Mouse (Mus musculus): ENCODE measurements around the gene Gsdma3. TPM values are rescaled to one million over a fixed set of nuclear protein-coding genes. Genes with fewer than 3 reads are reported as not detected.

The Gsdma3 gene
- not detected in 2 replicates for polyA plus RNA-seq (2012; ENCODE audit: low replicate concordance)

DNA sequence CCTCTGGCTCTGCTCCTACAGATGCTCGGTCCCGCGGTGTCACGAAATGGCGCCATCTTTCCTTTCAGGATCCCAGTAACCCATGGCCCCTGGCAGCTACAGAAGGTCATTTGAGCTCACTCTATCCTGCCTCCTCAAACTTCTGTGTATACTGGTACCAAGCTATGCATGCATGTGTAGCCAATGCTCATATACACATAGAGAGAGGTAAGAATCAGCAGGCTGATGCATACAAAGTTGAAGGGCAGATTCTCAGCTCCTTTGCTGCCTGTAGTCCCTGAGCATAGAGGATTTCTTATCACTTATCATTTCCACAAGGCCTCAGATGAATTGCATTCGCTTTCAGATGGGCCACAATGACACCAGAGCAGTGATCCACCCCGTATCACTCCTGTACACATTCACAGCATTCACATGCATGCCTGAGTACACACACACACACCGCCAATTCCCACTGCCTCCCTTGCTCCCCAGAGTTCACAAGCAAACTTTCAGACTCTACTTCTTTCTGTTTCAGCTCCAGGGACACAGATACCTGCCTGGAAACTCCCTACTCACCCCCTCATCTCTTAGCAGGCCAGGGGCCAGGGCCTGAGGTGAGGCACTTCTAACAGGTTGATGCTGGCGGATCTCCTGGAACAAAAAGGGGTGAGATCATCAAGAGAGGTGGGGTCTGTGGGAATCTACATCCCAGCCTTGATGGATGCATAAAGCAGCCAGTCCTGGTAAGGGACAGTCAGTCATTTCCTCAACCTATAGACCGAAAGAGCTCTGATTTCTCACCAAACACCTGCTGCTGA lies at the start of gene Gsdma3, which contains the start of gene Gm12355:
Gene Gsdma3 (plus strand): TSS at position 750 of the 800 bp plus-strand sequence.
Gene Gm12355 (minus strand): TSS at position 51 of the 800 bp plus-strand sequence.

GRCm38 (mm10) chr11:98586892-98587563 lies 39.1 kb upstream of the Gsdma3 start, which contains the start of gene Ormdl3:
Gene Ormdl3 (minus strand): TSS chr11:98587368.

GRCm38 (mm10) chr11:98597991-98598390 lies 28.2 kb upstream of the Gsdma3 start, which contains the start of gene Lrrc3c:
Gene Lrrc3c (plus strand): TSS chr11:98598291.

GRCm38 (mm10) chr11:98646459-98646858 lies 20.3 kb downstream of the Gsdma3 start, which contains the start of gene Gsdma2:
Gene Gsdma2 (plus strand): TSS chr11:98646759.

DNA sequence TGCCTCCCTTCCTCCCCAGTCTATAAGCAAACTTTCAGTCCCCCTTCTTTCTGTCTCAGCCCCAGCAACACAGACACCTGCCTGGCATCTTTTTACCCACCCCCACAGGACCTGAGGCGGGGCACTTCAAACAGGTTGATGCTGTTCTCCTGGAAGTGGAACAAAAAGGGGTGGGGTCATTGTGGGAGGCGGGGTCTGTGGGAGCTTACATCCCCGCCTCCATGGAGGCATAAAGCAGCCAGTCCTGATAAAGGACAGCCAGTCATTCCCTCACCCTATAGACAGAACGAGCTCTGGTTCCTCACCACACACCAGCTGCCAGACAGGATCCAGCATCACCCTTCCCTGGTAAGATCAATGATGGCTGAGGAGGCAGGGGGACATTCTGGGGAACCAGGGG lies 37.9 kb downstream of the Gsdma3 start, which contains the start of gene Gsdma:
Gene Gsdma (plus strand): TSS at position 261 of the 400 bp plus-strand sequence.

DNA sequence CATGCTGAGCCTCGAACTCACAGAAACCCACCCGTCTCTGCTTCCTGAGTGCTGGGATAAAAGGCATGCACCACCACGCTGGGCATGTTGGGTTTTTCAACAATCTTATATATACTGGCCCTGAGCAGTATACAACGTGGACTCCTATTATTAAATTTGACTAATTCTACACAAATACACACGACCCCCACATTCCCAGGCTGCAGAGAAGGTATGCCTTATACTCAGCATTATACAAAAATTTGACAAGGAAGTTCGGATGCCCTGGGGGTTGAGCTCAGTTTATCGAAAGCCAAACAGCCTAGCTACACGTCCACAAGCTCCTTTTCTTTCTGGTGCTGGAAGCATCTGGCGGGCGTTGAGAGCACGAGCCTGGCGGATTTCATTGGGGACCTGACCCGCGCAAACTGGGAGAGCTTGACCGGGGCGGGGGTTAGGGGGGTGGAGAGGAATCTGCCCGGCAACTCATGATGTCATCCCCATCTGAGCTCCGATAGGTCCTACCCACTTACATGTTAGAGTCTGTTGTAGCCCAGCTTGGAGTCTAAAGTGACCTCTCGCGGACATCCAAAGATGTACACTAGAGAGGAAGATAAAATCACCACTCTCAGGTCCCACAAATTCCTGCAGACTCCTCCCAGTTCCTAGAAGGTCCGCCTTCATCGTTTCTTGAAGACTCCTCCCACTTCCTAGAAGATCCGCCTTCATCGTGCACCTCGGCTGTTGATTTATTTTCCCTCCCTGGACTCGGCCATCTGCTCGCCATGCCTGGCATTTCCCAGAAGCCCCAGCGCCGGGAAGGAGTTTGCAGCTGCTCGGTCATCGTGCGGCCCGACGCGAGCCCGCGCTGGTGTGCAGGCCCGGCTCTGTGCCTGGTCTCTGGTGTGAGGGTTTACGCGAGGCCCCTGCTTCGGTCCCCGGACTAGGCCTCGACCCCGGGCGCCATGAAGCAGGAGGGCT lies 55.9 kb downstream of the Gsdma3 start, which contains the start of gene Psmd3:
Gene Psmd3 (plus strand): TSS at position 769 of the 960 bp plus-strand sequence.

Other genes starting within 250 kb of the Gsdma3 start
- gene Tcap, start 242.5 kb upstream of the Gsdma3 start, polyA plus RNA-seq (2012; ENCODE audit: low replicate concordance): 0.19 and 0.84 TPM in 2 replicates
- not detected in 2 replicates for gene Pnmt, start 239.9 kb upstream of the Gsdma3 start, polyA plus RNA-seq (2012; ENCODE audit: low replicate concordance)
- gene Pgap3, start 225.9 kb upstream of the Gsdma3 start, polyA plus RNA-seq (2012; ENCODE audit: low replicate concordance): 15.5 and 16.9 TPM in 2 replicates
- gene Erbb2, start 213.9 kb upstream of the Gsdma3 start, polyA plus RNA-seq (2012; ENCODE audit: low replicate concordance): 0.56 and 1.1 TPM in 2 replicates
- gene Mien1, start 187.4 kb upstream of the Gsdma3 start, polyA plus RNA-seq (2012; ENCODE audit: low replicate concordance): 9.1 and 24.6 TPM in 2 replicates
- 0.96 and 2.4 TPM in 2 replicates for gene Grb7, start 180.0 kb upstream of the Gsdma3 start, polyA plus RNA-seq (2012; ENCODE audit: low replicate concordance)
- 8.4 and 9.6 TPM in 2 replicates for gene Ikzf3, start 80.3 kb upstream of the Gsdma3 start, polyA plus RNA-seq (2012; ENCODE audit: low replicate concordance)
- 0.98 and 1.0 TPM in 2 replicates for gene Zpbp2, start 75.3 kb upstream of the Gsdma3 start, polyA plus RNA-seq (2012; ENCODE audit: low replicate concordance)
- gene Ormdl3, start 39.0 kb upstream of the Gsdma3 start, polyA plus RNA-seq (2012; ENCODE audit: low replicate concordance): 60.4 and 108 TPM in 2 replicates
- not detected in 2 replicates for gene Lrrc3c, start 28.1 kb upstream of the Gsdma3 start, polyA plus RNA-seq (2012; ENCODE audit: low replicate concordance)
- not detected in 2 replicates for gene Gm12355, start 699 bp upstream of the Gsdma3 start, polyA plus RNA-seq (2012; ENCODE audit: low replicate concordance)
- not detected in 2 replicates for gene Gsdma2, start 20.4 kb downstream of the Gsdma3 start, polyA plus RNA-seq (2012; ENCODE audit: low replicate concordance)
- gene Gsdma, start 38.0 kb downstream of the Gsdma3 start, polyA plus RNA-seq (2012; ENCODE audit: low replicate concordance): 0.67 TPM in 1 of 2 replicates, not detected in the other
- gene Psmd3, start 56.2 kb downstream of the Gsdma3 start, polyA plus RNA-seq (2012; ENCODE audit: low replicate concordance): 193 and 224 TPM in 2 replicates
- gene Csf3, start 74.9 kb downstream of the Gsdma3 start, polyA plus RNA-seq (2012; ENCODE audit: low replicate concordance): 0.41 TPM in 1 of 2 replicates, not detected in the other
- 111 and 145 TPM in 2 replicates for gene Med24, start 103.1 kb downstream of the Gsdma3 start, polyA plus RNA-seq (2012; ENCODE audit: low replicate concordance)
- gene Thra, start 114.3 kb downstream of the Gsdma3 start, polyA plus RNA-seq (2012; ENCODE audit: low replicate concordance): 41.6 and 45.3 TPM in 2 replicates
- 1.6 and 4.8 TPM in 2 replicates for gene Nr1d1, start 149.0 kb downstream of the Gsdma3 start, polyA plus RNA-seq (2012; ENCODE audit: low replicate concordance)
- 68.7 and 118 TPM in 2 replicates for gene Msl1, start 169.2 kb downstream of the Gsdma3 start, polyA plus RNA-seq (2012; ENCODE audit: low replicate concordance)
- 33.5 and 39.4 TPM in 2 replicates for gene Casc3, start 178.5 kb downstream of the Gsdma3 start, polyA plus RNA-seq (2012; ENCODE audit: low replicate concordance)
- gene Rapgefl1, start 210.4 kb downstream of the Gsdma3 start, polyA plus RNA-seq (2012; ENCODE audit: low replicate concordance): 0.37 and 0.64 TPM in 2 replicates
- gene Wipf2, start 237.3 kb downstream of the Gsdma3 start, polyA plus RNA-seq (2012; ENCODE audit: low replicate concordance): 35.8 and 37.7 TPM in 2 replicates